Mouse (Mus musculus) embryonic fibroblast, embryonic 13.5 days (primary cell): Measurements from ENCODE around the gene Tbx4.

ENCODE experiments used
- CTCF ChIP-seq: IDR thresholded peaks from 2 replicates; pipeline ENCODE4 v1.5.1; 2011; ENCODE audit warnings: mild to moderate bottlenecking, control low read depth, low read length, moderate library complexity, borderline replicate concordance; ENCODE audit not compliant: insufficient read depth
- POLR2A ChIP-seq: IDR thresholded peaks from 2 replicates; pipeline ENCODE4 v1.6.1; 2011; ENCODE audit warnings: low read depth, mild to moderate bottlenecking, control low read depth, low read length, moderate library complexity

- TF ChIP-seq POLR2A (no peak), CTCF (no peak)
Measured at GRCm38 (mm10) chr11:85840031-85840802, 46.0 kb upstream of the Tbx4 start.
